Mouse (Mus musculus): ENCODE measurements at regions not wholly inside any gene's neighbourhood (a gene's known extent, or its start where the extent isn't known, plus 50 kb on each side); places are given as distances from the start of the nearest gene placed in this dataset.

DNA sequence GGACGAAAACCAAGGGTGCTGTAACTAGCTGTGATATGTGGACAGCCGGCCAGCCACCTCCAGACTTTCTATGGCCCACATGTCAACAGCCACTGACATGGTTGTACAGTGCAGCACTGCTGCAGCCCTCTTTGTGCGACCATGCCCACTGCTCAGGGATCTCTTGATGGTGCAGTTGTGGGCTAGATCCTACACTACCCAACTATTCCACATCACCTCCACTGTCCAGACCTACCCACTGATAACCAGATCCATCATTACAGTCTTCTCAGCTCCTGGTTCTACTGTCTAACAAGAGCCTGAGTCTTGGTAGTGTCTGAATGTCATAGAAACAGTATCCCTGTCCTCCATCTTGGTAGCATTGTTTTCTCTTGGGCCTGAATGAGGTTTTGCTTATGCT, 81.5 kb upstream of the Bod1 start:
- H3K4me1 ChIP-seq (ENCODE audit: control insufficient read depth, insufficient read depth, low read length), result no peaks in the 10 kb centered on the region
- no peaks in the 10 kb centered on the region for H3K9me3 ChIP-seq (replicated peaks; ENCODE audit: control insufficient read depth, low read length)
- H3K4me2 ChIP-seq (ENCODE audit: low read depth, low read length), result no peak overlapping the region
- ATAC-seq (replicated peaks; ENCODE audit: insufficient number of reproducible peaks, low FRiP score, low TSS enrichment, low read depth), result 0 out of 2 replicates have a peak, but pooled peaks have one; percentile 35
- 95% methylated on average over 3 of the region's 3 CpGs for WGBS
- H3K27me3 ChIP-seq (ENCODE audit: control insufficient read depth, insufficient read depth, low read length), result no peaks in the 10 kb centered on the region
- H3K9ac ChIP-seq (replicated peaks; ENCODE audit: low read length), result no peak overlapping the region
- no peak overlapping the region for H3K4me3 ChIP-seq (ENCODE audit: low read depth, low read length)
- H3K36me3 ChIP-seq (replicated peaks; ENCODE audit: control insufficient read depth, insufficient read depth, low read depth, low read length), result no peaks in the 10 kb centered on the region
- no peak overlapping the region for H3K27ac ChIP-seq (replicated peaks; ENCODE audit: low read depth, low read length)
- no peak for DNase-seq (ENCODE audit: low spot score)

DNA sequence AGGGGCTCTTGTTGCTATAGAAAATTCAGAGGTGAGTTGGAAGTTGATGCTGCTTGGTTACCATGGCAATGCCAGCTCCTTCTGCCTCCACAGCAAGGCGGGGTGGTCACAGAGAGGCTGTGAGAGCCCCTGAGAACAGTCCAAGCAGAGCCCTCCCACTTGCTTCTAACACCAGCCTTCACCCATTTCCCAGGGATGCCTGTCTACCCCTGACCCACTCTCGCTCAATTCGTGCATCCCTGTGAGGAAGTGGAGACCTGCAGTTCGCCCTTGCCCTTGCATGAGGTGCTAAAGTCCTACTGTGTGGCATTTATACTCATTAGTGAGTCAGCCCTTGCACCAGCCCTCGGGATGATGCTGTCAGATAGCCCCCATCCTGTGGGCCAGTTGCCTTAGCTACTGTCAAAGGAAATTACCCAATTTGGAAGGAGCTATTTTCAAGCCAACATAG, 82.1 kb upstream of the Bod1 start:
- DNase-seq (ENCODE audit: low spot score) (no peak), ATAC-seq (replicated peaks; ENCODE audit: insufficient number of reproducible peaks, low FRiP score, low TSS enrichment, low read depth) (no peak)
- Histone ChIP-seq H3K27ac (replicated peaks; ENCODE audit: low read depth, low read length) (no peak overlapping the region), H3K4me3 (ENCODE audit: low read depth, low read length) (no peak overlapping the region), H3K36me3 (replicated peaks; ENCODE audit: control insufficient read depth, insufficient read depth, low read depth, low read length) (no peaks in the 10 kb centered on the region), H3K9me3 (replicated peaks; ENCODE audit: control insufficient read depth, low read length) (no peaks in the 10 kb centered on the region), H3K9ac (replicated peaks; ENCODE audit: low read length) (no peak overlapping the region), H3K4me1 (ENCODE audit: control insufficient read depth, insufficient read depth, low read length) (no peaks in the 10 kb centered on the region), H3K27me3 (ENCODE audit: control insufficient read depth, insufficient read depth, low read length) (no peaks in the 10 kb centered on the region), H3K4me2 (ENCODE audit: low read depth, low read length) (no peak overlapping the region)
- WGBS, result 51% methylated on average over 5 of the region's 5 CpGs

GRCm38 (mm10) chr11:31754416-31754815, 82.7 kb upstream of the Bod1 start:
- Histone ChIP-seq H3K27me3 (ENCODE audit: control insufficient read depth, insufficient read depth, low read length) (no peaks in the 10 kb centered on the region), H3K4me1 (ENCODE audit: control insufficient read depth, insufficient read depth, low read length) (no peaks in the 10 kb centered on the region), H3K9ac (replicated peaks; ENCODE audit: low read length) (no peak overlapping the region), H3K4me3 (ENCODE audit: low read depth, low read length) (no peak overlapping the region), H3K36me3 (replicated peaks; ENCODE audit: control insufficient read depth, insufficient read depth, low read depth, low read length) (no peaks in the 10 kb centered on the region), H3K9me3 (replicated peaks; ENCODE audit: control insufficient read depth, low read length) (no peaks in the 10 kb centered on the region), H3K27ac (replicated peaks; ENCODE audit: low read depth, low read length) (no peak overlapping the region), H3K4me2 (ENCODE audit: low read depth, low read length) (no peak overlapping the region)
- DNase-seq (ENCODE audit: low spot score) (no peak), ATAC-seq (replicated peaks; ENCODE audit: insufficient number of reproducible peaks, low FRiP score, low TSS enrichment, low read depth) (no peak)
- WGBS, result 68% methylated on average over 4 of the region's 4 CpGs

- Histone ChIP-seq H3K27me3 (ENCODE audit: control insufficient read depth, insufficient read depth, low read length) (no peaks in the 10 kb centered on the region), H3K4me1 (ENCODE audit: control insufficient read depth, insufficient read depth, low read length) (no peaks in the 10 kb centered on the region), H3K36me3 (replicated peaks; ENCODE audit: control insufficient read depth, insufficient read depth, low read depth, low read length) (no peaks in the 10 kb centered on the region), H3K27ac (replicated peaks; ENCODE audit: low read depth, low read length) (no peak overlapping the region), H3K9ac (replicated peaks; ENCODE audit: low read length) (no peak overlapping the region), H3K9me3 (replicated peaks; ENCODE audit: control insufficient read depth, low read length) (no peaks in the 10 kb centered on the region), H3K4me3 (ENCODE audit: low read depth, low read length) (no peak overlapping the region), H3K4me2 (ENCODE audit: low read depth, low read length) (no peak overlapping the region)
- WGBS, result 40% methylated on average over 3 of the region's 3 CpGs
- ATAC-seq (replicated peaks; ENCODE audit: insufficient number of reproducible peaks, low FRiP score, low TSS enrichment, low read depth) (no peak), DNase-seq (ENCODE audit: low spot score) (no peak)
Observed at GRCm38 (mm10) chr11:31755858-31756257, 84.2 kb upstream of the Bod1 start.

- Histone ChIP-seq H3K27me3 (ENCODE audit: control insufficient read depth, insufficient read depth, low read length) (no peaks in the 10 kb centered on the region), H3K27ac (replicated peaks; ENCODE audit: low read depth, low read length) (no peak overlapping the region), H3K9ac (replicated peaks; ENCODE audit: low read length) (no peak overlapping the region), H3K36me3 (replicated peaks; ENCODE audit: control insufficient read depth, insufficient read depth, low read depth, low read length) (no peaks in the 10 kb centered on the region), H3K9me3 (replicated peaks; ENCODE audit: control insufficient read depth, low read length) (no peaks in the 10 kb centered on the region), H3K4me3 (ENCODE audit: low read depth, low read length) (no peak overlapping the region), H3K4me2 (ENCODE audit: low read depth, low read length) (no peak overlapping the region), H3K4me1 (ENCODE audit: control insufficient read depth, insufficient read depth, low read length) (no peaks in the 10 kb centered on the region)
- 81% methylated on average over 10 of the region's 10 CpGs for WGBS
- ATAC-seq (replicated peaks; ENCODE audit: insufficient number of reproducible peaks, low FRiP score, low TSS enrichment, low read depth), result no peak
- DNase-seq (ENCODE audit: low spot score), result no peak
Observed at GRCm38 (mm10) chr11:31756355-31757145, 84.9 kb upstream of the Bod1 start.

DNA sequence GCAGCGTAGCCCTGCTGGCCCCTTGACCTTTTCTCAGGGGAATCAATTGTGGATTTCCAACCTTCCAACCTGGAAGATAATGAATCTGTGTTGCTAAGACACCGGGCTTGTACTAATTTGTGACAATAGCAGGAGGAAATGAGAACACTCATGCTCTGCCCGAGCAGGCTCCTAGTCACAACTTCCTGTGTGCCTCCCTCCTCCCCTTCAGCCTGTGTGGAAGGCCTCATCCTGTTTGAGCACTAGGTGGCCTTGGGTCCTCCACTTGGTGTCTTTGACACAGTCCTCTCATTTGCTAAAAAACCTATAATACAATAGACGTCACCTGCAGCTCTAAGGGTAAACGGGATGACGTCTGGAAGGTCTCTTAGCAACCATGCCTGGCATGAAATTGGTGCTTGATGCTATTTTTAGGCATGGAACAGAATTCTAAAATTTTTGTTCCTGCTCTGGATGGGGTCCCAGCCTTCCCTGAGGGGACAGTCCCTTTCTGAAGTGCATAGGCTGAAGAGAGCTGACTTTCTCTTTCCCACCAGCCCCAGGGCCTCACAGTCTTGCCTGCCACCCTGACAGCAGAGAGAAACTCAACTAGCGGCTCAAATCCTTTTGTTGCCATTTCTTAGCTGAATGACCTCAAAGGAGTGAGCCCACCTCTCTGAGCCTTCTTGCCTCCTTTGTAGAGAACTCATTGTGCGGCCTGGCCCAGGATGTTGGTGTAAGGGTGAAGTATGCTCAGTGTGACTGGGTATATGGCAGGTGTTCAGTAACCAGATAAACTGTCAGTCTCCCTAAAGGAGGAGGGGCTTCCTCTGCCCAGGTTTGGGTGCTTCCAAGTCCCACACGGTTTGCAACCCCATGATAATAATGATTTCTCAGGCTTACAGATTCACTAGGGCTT, 88.4 kb upstream of the Bod1 start:
- DNase-seq (ENCODE audit: low spot score) (no peak), ATAC-seq (replicated peaks; ENCODE audit: insufficient number of reproducible peaks, low FRiP score, low TSS enrichment, low read depth) (no peak)
- Histone ChIP-seq H3K9ac (replicated peaks; ENCODE audit: low read length) (no peak overlapping the region), H3K4me3 (ENCODE audit: low read depth, low read length) (no peak overlapping the region), H3K9me3 (replicated peaks; ENCODE audit: control insufficient read depth, low read length) (no peaks in the 10 kb centered on the region), H3K27ac (replicated peaks; ENCODE audit: low read depth, low read length) (no peak overlapping the region), H3K4me1 (ENCODE audit: control insufficient read depth, insufficient read depth, low read length) (no peaks in the 10 kb centered on the region), H3K27me3 (ENCODE audit: control insufficient read depth, insufficient read depth, low read length) (no peaks in the 10 kb centered on the region), H3K4me2 (ENCODE audit: low read depth, low read length) (no peak overlapping the region), H3K36me3 (replicated peaks; ENCODE audit: control insufficient read depth, insufficient read depth, low read depth, low read length) (no peaks in the 10 kb centered on the region)
- WGBS, result 52% methylated on average over 9 of the region's 9 CpGs

DNA sequence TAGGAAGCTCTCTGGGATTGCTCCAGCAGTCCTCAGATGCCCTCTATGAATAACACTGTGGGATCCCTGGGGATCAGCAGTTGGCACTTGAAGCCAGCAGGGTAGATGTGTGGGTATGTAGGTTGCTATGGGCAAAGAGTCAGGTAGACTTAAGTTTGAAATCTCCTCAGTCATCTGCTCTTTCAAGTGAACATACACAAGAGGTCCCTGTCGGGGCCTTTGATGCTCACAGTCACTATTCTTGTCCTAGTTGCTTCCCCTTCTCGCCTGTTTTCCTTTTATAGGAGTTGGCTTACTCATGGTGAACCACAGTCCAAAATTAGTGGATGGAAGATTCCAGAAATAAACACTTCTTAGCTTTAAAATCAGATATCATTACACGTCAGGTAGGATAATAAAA, 92.2 kb upstream of the Bod1 start:
- 82% methylated on average over 3 of the region's 3 CpGs for WGBS
- Histone ChIP-seq H3K27ac (replicated peaks; ENCODE audit: low read depth, low read length) (no peak overlapping the region), H3K27me3 (ENCODE audit: control insufficient read depth, insufficient read depth, low read length) (no peaks in the 10 kb centered on the region), H3K9ac (replicated peaks; ENCODE audit: low read length) (no peak overlapping the region), H3K9me3 (replicated peaks; ENCODE audit: control insufficient read depth, low read length) (no peaks in the 10 kb centered on the region), H3K4me2 (ENCODE audit: low read depth, low read length) (no peak overlapping the region), H3K4me1 (ENCODE audit: control insufficient read depth, insufficient read depth, low read length) (no peaks in the 10 kb centered on the region), H3K4me3 (ENCODE audit: low read depth, low read length) (no peak overlapping the region), H3K36me3 (replicated peaks; ENCODE audit: control insufficient read depth, insufficient read depth, low read depth, low read length) (no peaks in the 10 kb centered on the region)
- no peak for ATAC-seq (replicated peaks; ENCODE audit: insufficient number of reproducible peaks, low FRiP score, low TSS enrichment, low read depth)
- no peak for DNase-seq (ENCODE audit: low spot score)

DNA sequence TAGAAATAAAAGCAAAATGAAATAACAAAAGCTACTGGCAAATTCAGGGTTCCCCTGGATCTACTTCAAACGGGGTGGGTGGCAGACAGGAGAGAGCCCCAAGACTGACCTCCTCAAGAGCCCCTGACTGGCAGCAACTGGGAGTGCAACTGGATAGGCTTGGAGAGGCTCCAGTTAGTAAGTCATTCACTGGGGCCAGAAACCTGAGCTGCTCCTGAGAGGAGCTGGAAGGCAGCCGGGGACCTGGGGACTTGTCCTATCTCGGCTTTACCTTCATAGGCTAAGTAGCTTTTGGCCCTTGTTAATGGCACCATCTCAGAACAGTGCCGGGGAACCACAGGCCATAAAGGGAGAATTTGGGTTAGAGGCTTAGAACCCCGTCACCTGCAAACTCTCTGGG, 94.6 kb upstream of the Bod1 start:
- Histone ChIP-seq H3K4me1 (ENCODE audit: control insufficient read depth, insufficient read depth, low read length) (no peaks in the 10 kb centered on the region), H3K27me3 (ENCODE audit: control insufficient read depth, insufficient read depth, low read length) (no peaks in the 10 kb centered on the region), H3K4me2 (ENCODE audit: low read depth, low read length) (no peak overlapping the region), H3K4me3 (ENCODE audit: low read depth, low read length) (no peak overlapping the region), H3K27ac (replicated peaks; ENCODE audit: low read depth, low read length) (no peak overlapping the region), H3K36me3 (replicated peaks; ENCODE audit: control insufficient read depth, insufficient read depth, low read depth, low read length) (no peaks in the 10 kb centered on the region), H3K9ac (replicated peaks; ENCODE audit: low read length) (no peak overlapping the region), H3K9me3 (replicated peaks; ENCODE audit: control insufficient read depth, low read length) (no peaks in the 10 kb centered on the region)
- no peak for DNase-seq (ENCODE audit: low spot score)
- WGBS, result 76% methylated on average over 5 of the region's 5 CpGs
- ATAC-seq (replicated peaks; ENCODE audit: insufficient number of reproducible peaks, low FRiP score, low TSS enrichment, low read depth), result no peak

All from embryonic facial prominence, embryonic 11.5 days (tissue).